Mouse (Mus musculus) B cell, adult 2 months (primary cell): ENCODE results near the gene Nkiras2.
"Not testable (repeated sequence)": the region's sequence is repeated elsewhere in the genome, so short reads cannot be mapped to it uniquely, and the experiment has no call there.

Experiments used
- DNase-seq, 2 experiments: peaks; one replicate each; pipeline ENCODE4 v3.0.0; 2022

The Nkiras2 gene

GRCm38 (mm10) chr11:100603155-100603554 lies 15.9 kb upstream of the Nkiras2 start:
- no peak for DNase-seq

GRCm38 (mm10) chr11:100603813-100604212 lies 15.2 kb upstream of the Nkiras2 start:
- no peak for DNase-seq

- DNase-seq, result no peak
Measured at GRCm38 (mm10) chr11:100604321-100605005, 14.6 kb upstream of the Nkiras2 start.

GRCm38 (mm10) chr11:100605451-100605850 lies 13.6 kb upstream of the Nkiras2 start:
- no peak for DNase-seq

- no peak for DNase-seq
Measured at GRCm38 (mm10) chr11:100607121-100607520, 11.9 kb upstream of the Nkiras2 start.

- no peak for DNase-seq
Measured at GRCm38 (mm10) chr11:100608796-100609195, 10.2 kb upstream of the Nkiras2 start.

- DNase-seq, result no peak
Measured at GRCm38 (mm10) chr11:100609355-100609996, 9.6 kb upstream of the Nkiras2 start.

- DNase-seq, result no peak
Measured at GRCm38 (mm10) chr11:100609997-100610680, 8.9 kb upstream of the Nkiras2 start.

- no peak for DNase-seq
Measured at GRCm38 (mm10) chr11:100611627-100612026, 7.4 kb upstream of the Nkiras2 start.

GRCm38 (mm10) chr11:100613241-100613640 lies 5.8 kb upstream of the Nkiras2 start:
- no peak for DNase-seq

- no peak for DNase-seq
Measured at GRCm38 (mm10) chr11:100616332-100616731, 2.7 kb upstream of the Nkiras2 start.

GRCm38 (mm10) chr11:100616836-100617235 lies 2.2 kb upstream of the Nkiras2 start:
- not testable (repeated sequence) for DNase-seq

- DNase-seq, result no peak
Measured at GRCm38 (mm10) chr11:100617480-100617879, 1.6 kb upstream of the Nkiras2 start.

- peak; percentile 92 to 93 for DNase-seq
Measured at GRCm38 (mm10) chr11:100619485-100619975, 486 bp downstream of the Nkiras2 start.

- DNase-seq, result no peak
Measured at GRCm38 (mm10) chr11:100619982-100620381, 938 bp downstream of the Nkiras2 start, which contains the start of gene Dnajc7. Gene Dnajc7 (minus strand): TSS chr11:100620168.

GRCm38 (mm10) chr11:100622714-100623113 lies 3.7 kb downstream of the Nkiras2 start:
- peak; percentile 97 to 98 for DNase-seq

- no peak for DNase-seq
Measured at GRCm38 (mm10) chr11:100623867-100624266, 4.8 kb downstream of the Nkiras2 start.

- no peak for DNase-seq
Measured at GRCm38 (mm10) chr11:100625754-100626700, 7.0 kb downstream of the Nkiras2 start.

- DNase-seq, result peak; percentile 88 to 91
Measured at GRCm38 (mm10) chr11:100626701-100627195, 7.7 kb downstream of the Nkiras2 start.

GRCm38 (mm10) chr11:100628056-100628455 lies 9.0 kb downstream of the Nkiras2 start:
- no peak for DNase-seq

- DNase-seq, result no peak
Measured at GRCm38 (mm10) chr11:100628862-100629352, 9.9 kb downstream of the Nkiras2 start.

GRCm38 (mm10) chr11:100634530-100634929 lies 15.5 kb downstream of the Nkiras2 start:
- no peak for DNase-seq
